Mouse (Mus musculus): ENCODE results near the gene Slc35e2. TPM values are rescaled to one million over a fixed set of nuclear protein-coding genes. Genes with fewer than 3 reads are reported as not detected.
"Not testable (repeated sequence)": the region's sequence is repeated elsewhere in the genome, so short reads cannot be mapped to it uniquely, and the experiment has no call there.

Slc35e2 gene
- polyA plus RNA-seq, 1 experiment from 2014 or later: 5.8 TPM

- Histone ChIP-seq H3K27me3 (no peaks in the 10 kb centered on the region), H3K9ac (no peak overlapping the region), H3K36me3 (peaks cover 87% of the 10 kb centered on the region), H3K4me1 (replicated peaks) (no peaks in the 10 kb centered on the region), H3K4me2 (no peak overlapping the region), H3K9me3 (replicated peaks) (no peaks in the 10 kb centered on the region), H3K4me3 (no peak overlapping the region), H3K27ac (no peak overlapping the region)
- ATAC-seq (replicated peaks; ENCODE audit: insufficient number of reproducible peaks, insufficient read depth, low FRiP score, low read depth): no peak
Observed at GRCm38 (mm10) chr4:155635766-155636499, 34.7 kb downstream of the Slc35e2 start.

- Histone ChIP-seq H3K27ac (no peak overlapping the region), H3K9me3 (replicated peaks) (no peaks in the 10 kb centered on the region), H3K4me3 (no peak overlapping the region), H3K9ac (no peak overlapping the region), H3K27me3 (no peaks in the 10 kb centered on the region), H3K36me3 (peaks cover 81% of the 10 kb centered on the region), H3K4me1 (replicated peaks) (no peaks in the 10 kb centered on the region), H3K4me2 (no peak overlapping the region)
- ATAC-seq (replicated peaks; ENCODE audit: insufficient number of reproducible peaks, insufficient read depth, low FRiP score, low read depth): no peak
- 94% methylated on average over 1 of the region's 1 CpGs for WGBS
Observed at GRCm38 (mm10) chr4:155643531-155643930, 42.3 kb downstream of the Slc35e2 start.

- not testable (repeated sequence) for ATAC-seq (replicated peaks; ENCODE audit: insufficient number of reproducible peaks, insufficient read depth, low FRiP score, low read depth); H3K27ac ChIP-seq
Observed at GRCm38 (mm10) chr4:155645308-155645707, 44.1 kb downstream of the Slc35e2 start, which contains the start of gene Gm10563. TSS of gene Gm10563 (minus strand) at chr4:155645408.

GRCm38 (mm10) chr4:155645721-155646120, 44.5 kb downstream of the Slc35e2 start:
- H3K4me3 ChIP-seq: no peak overlapping the region
- no peak overlapping the region for H3K9ac ChIP-seq
- H3K9me3 ChIP-seq (replicated peaks): no peaks in the 10 kb centered on the region
- no peaks in the 10 kb centered on the region for H3K27me3 ChIP-seq
- H3K4me2 ChIP-seq: no peak overlapping the region
- no peak overlapping the region for H3K27ac ChIP-seq
- peaks cover 2% of the 10 kb centered on the region; the same call in 1 of the 2 replicates for H3K4me1 ChIP-seq (replicated peaks)
- H3K36me3 ChIP-seq: peaks cover 84% of the 10 kb centered on the region
- 72% methylated on average over 5 of the region's 5 CpGs for WGBS
- no peak for ATAC-seq (replicated peaks; ENCODE audit: insufficient number of reproducible peaks, insufficient read depth, low FRiP score, low read depth)

More at GRCm38 (mm10) chr4:155645308-155645707, 44.1 kb downstream of the Slc35e2 start, which contains the start of gene Gm10563:
- peaks cover 84% of the 10 kb centered on the region for H3K36me3 ChIP-seq
- H3K4me2 ChIP-seq; H3K9ac ChIP-seq; H3K4me3 ChIP-seq; H3K4me1 ChIP-seq (replicated peaks); H3K9me3 ChIP-seq (replicated peaks); H3K27me3 ChIP-seq: not testable (repeated sequence)
- 90% methylated on average over 2 of the region's 2 CpGs for WGBS

GRCm38 (mm10) chr4:155649355-155649754, 48.1 kb downstream of the Slc35e2 start:
- Histone ChIP-seq H3K4me1 (replicated peaks) (peaks cover 38% of the 10 kb centered on the region), H3K9ac (no peak overlapping the region), H3K27me3 (peaks cover 9% of the 10 kb centered on the region), H3K27ac (no peak overlapping the region), H3K4me2 (no peak overlapping the region), H3K9me3 (replicated peaks) (no peaks in the 10 kb centered on the region), H3K4me3 (no peak overlapping the region), H3K36me3 (peaks cover 52% of the 10 kb centered on the region)
- ATAC-seq (replicated peaks; ENCODE audit: insufficient number of reproducible peaks, insufficient read depth, low FRiP score, low read depth): no peak
- 88% methylated on average over 11 of the region's 11 CpGs for WGBS

- peak overlapping the region; percentile 61 for H3K27ac ChIP-seq
- peaks cover 31% of the 10 kb centered on the region for H3K27me3 ChIP-seq
- no peak overlapping the region for H3K9ac ChIP-seq
- H3K4me1 ChIP-seq (replicated peaks): peaks cover 50% of the 10 kb centered on the region
- H3K9me3 ChIP-seq (replicated peaks): no peaks in the 10 kb centered on the region
- peak overlapping the region; percentile 48 for H3K4me3 ChIP-seq
- peak overlapping the region; percentile 76 for H3K4me2 ChIP-seq
- peaks cover 46% of the 10 kb centered on the region for H3K36me3 ChIP-seq
- 52% methylated on average over 15 of the region's 15 CpGs for WGBS
- peak; percentile 51 for ATAC-seq (replicated peaks; ENCODE audit: insufficient number of reproducible peaks, insufficient read depth, low FRiP score, low read depth)
Observed at GRCm38 (mm10) chr4:155651553-155652269, 50.5 kb downstream of the Slc35e2 start.

- peaks cover 50% of the 10 kb centered on the region for H3K4me1 ChIP-seq (replicated peaks)
- H3K4me3 ChIP-seq: peak overlapping the region; percentile 48
- H3K27me3 ChIP-seq: peaks cover 33% of the 10 kb centered on the region
- no peak for ATAC-seq (replicated peaks; ENCODE audit: insufficient number of reproducible peaks, insufficient read depth, low FRiP score, low read depth)
- peak overlapping the region; percentile 61 for H3K27ac ChIP-seq
- no peaks in the 10 kb centered on the region for H3K9me3 ChIP-seq (replicated peaks)
- peak overlapping the region; percentile 50 for H3K9ac ChIP-seq
- peaks cover 40% of the 10 kb centered on the region for H3K36me3 ChIP-seq
- H3K4me2 ChIP-seq: peak overlapping the region; percentile 76
- 25% methylated on average over 35 of the region's 36 CpGs for whole genome bisulfite sequencing
Observed at GRCm38 (mm10) chr4:155652283-155653085, 51.3 kb downstream of the Slc35e2 start.

GRCm38 (mm10) chr4:155653086-155653450, 51.9 kb downstream of the Slc35e2 start, which contains the start of gene Mmp23:
TSS of gene Mmp23 (minus strand) at chr4:155653384.
- H3K36me3 ChIP-seq: peaks cover 34% of the 10 kb centered on the region
- no peaks in the 10 kb centered on the region for H3K9me3 ChIP-seq (replicated peaks)
- peaks cover 33% of the 10 kb centered on the region for H3K27me3 ChIP-seq
- H3K4me1 ChIP-seq (replicated peaks): peaks cover 50% of the 10 kb centered on the region
- peak within 1 kb of the TSS; percentile 76 for H3K4me2 ChIP-seq
- under 1% methylated on average over 33 of the region's 33 CpGs for WGBS
- H3K9ac ChIP-seq: peak within 1 kb of the TSS; percentile 50
- ATAC-seq (replicated peaks; ENCODE audit: insufficient number of reproducible peaks, insufficient read depth, low FRiP score, low read depth): peak; percentile 60
- peak within 1 kb of the TSS; percentile 61 for H3K27ac ChIP-seq
- H3K4me3 ChIP-seq: peak within 1 kb of the TSS; percentile 48

- H3K27ac ChIP-seq: peak overlapping the region; percentile 61
- H3K4me2 ChIP-seq: peak overlapping the region; percentile 76
- peaks cover 28% of the 10 kb centered on the region for H3K36me3 ChIP-seq
- H3K9me3 ChIP-seq (replicated peaks): no peaks in the 10 kb centered on the region
- peak overlapping the region; percentile 50 for H3K9ac ChIP-seq
- peaks cover 33% of the 10 kb centered on the region for H3K27me3 ChIP-seq
- H3K4me1 ChIP-seq (replicated peaks): peaks cover 50% of the 10 kb centered on the region
- 2% methylated on average over 31 of the region's 31 CpGs for WGBS
- peak; percentile 36; the same call in 1 of the 2 replicates for ATAC-seq (replicated peaks; ENCODE audit: insufficient number of reproducible peaks, insufficient read depth, low FRiP score, low read depth)
- H3K4me3 ChIP-seq: peak overlapping the region; percentile 48
Observed at GRCm38 (mm10) chr4:155653451-155654182, 52.4 kb downstream of the Slc35e2 start.

- 4% methylated on average over 6 of the region's 6 CpGs for WGBS
- H3K27ac ChIP-seq: peak overlapping the region; percentile 61
Observed at GRCm38 (mm10) chr4:155654183-155654455, 52.9 kb downstream of the Slc35e2 start.

More at GRCm38 (mm10) chr4:155654183-155654455, 52.9 kb downstream of the Slc35e2 start:
- ATAC-seq (replicated peaks; ENCODE audit: insufficient number of reproducible peaks, insufficient read depth, low FRiP score, low read depth): no peak
- Histone ChIP-seq H3K4me3 (peak overlapping the region; percentile 48), H3K4me1 (replicated peaks) (peaks cover 50% of the 10 kb centered on the region), H3K36me3 (peaks cover 28% of the 10 kb centered on the region), H3K27me3 (peaks cover 33% of the 10 kb centered on the region), H3K4me2 (peak overlapping the region; percentile 76), H3K9me3 (replicated peaks) (no peaks in the 10 kb centered on the region), H3K9ac (peak overlapping the region; percentile 53; the same call in 1 of the 2 replicates)

All from heart, embryonic 15.5 days (tissue).